Mouse (Mus musculus) limb, embryonic 14.5 days (tissue): ENCODE measurements around the gene Lpp. TPM values are rescaled to one million over a fixed set of nuclear protein-coding genes. Genes with fewer than 3 reads are reported as not detected.

Experiments used
- ATAC-seq: fragments of 200-750 bp; cut with Nextera tagmentation; 2 replicates; pipeline ENCODE4 v1.8.0; 2017; ENCODE audit warnings: low read depth, moderate number of reproducible peaks, moderate TSS enrichment; ENCODE audit not compliant: low FRiP score
- DNase-seq: peaks from one replicate; pipeline ENCODE4 v3.0.0-alpha.2; 2015; ENCODE audit warnings: low spot score
- H3K27ac ChIP-seq: fragments of 300-500 bp; sonication (generic); replicated peaks from 2 replicates; pipeline ENCODE4 v1.5.1; 2014; ENCODE audit warnings: low read depth, mild to moderate bottlenecking, low read length, moderate library complexity, mixed read lengths
- H3K27me3 ChIP-seq: fragments of 300-500 bp; sonication (generic); 2 replicates; pipeline ENCODE4 v1.6.1; 2014; ENCODE audit warnings: low read length, mixed read lengths; ENCODE audit not compliant: control insufficient read depth, insufficient read depth
- H3K36me3 ChIP-seq: fragments of 300-500 bp; sonication (generic); 2 replicates; pipeline ENCODE4 v1.6.1; 2014; ENCODE audit warnings: mild to moderate bottlenecking, low read length, moderate library complexity, mixed read lengths; ENCODE audit not compliant: control insufficient read depth, insufficient read depth
- H3K4me1 ChIP-seq: fragments of 300-500 bp; sonication (generic); 2 replicates; pipeline ENCODE4 v1.6.1; 2014; ENCODE audit warnings: antibody characterized with exemption, low read length, mixed read lengths; ENCODE audit not compliant: control insufficient read depth, insufficient read depth
- H3K4me2 ChIP-seq: fragments of 300-500 bp; sonication (generic); replicated peaks from 2 replicates; pipeline ENCODE4 v1.6.1; 2014; ENCODE audit warnings: low read depth, mild to moderate bottlenecking, low read length, moderate library complexity; ENCODE audit not compliant: severe bottlenecking
- H3K4me3 ChIP-seq: fragments of 300-500 bp; sonication (generic); replicated peaks from 2 replicates; pipeline ENCODE4 v1.5.1; 2014; ENCODE audit warnings: low read length
- H3K9ac ChIP-seq: fragments of 300-500 bp; sonication (generic); 2 replicates; pipeline ENCODE4 v1.6.1; 2014; ENCODE audit warnings: mild to moderate bottlenecking, low read depth, low read length, moderate library complexity; ENCODE audit not compliant: severe bottlenecking
- H3K9me3 ChIP-seq: fragments of 300-500 bp; sonication (generic); 2 replicates; pipeline ENCODE4 v1.6.1; 2016; ENCODE audit warnings: low read length; ENCODE audit not compliant: control insufficient read depth
- POLR2A ChIP-seq: fragments of 200-500 bp; IDR thresholded peaks from 2 replicates; pipeline ENCODE4 v1.8.0; 2012; ENCODE audit warnings: inconsistent platforms, mild to moderate bottlenecking, moderate library complexity, borderline replicate concordance; ENCODE audit not compliant: insufficient read depth, insufficient read length; ENCODE audit errors: extremely low read depth
- WGBS: fragments of 180-500 bp; shearing (Covaris S2); extraction: QIAGEN DNeasy Blood & Tissue Kit; methylation state at CpG from one replicate; pipeline ENCODE4 v1.1.7; 2014; 5-methylcytosine and 5-hydroxymethylcytosine counted together
- polyA plus RNA-seq, 2 experiments: library from polyadenylated mRNA; depleted of rRNA in 1 of 2; stranded (reverse) in 1 of 2; unstranded in 1 of 2; fragments of >200 nt; fragmentation: Nextera tagmentation in 1 of 2; extraction: Ambion mirVana in 1 of 2; gene quantifications; 2 replicates each; pipeline versions ENCODE4 v1.2.1 to v1.2.3; 2012 to 2014

Lpp gene
- polyA plus RNA-seq, 2 experiments, result 15.1 to 46.7 TPM

- no peak for TF ChIP-seq POLR2A
- WGBS, result 93% methylated on average over 2 of the region's 2 CpGs
- Histone ChIP-seq H3K4me2 (no peak overlapping the region), H3K27me3 (no peaks in the 10 kb centered on the region), H3K27ac (no peak overlapping the region), H3K4me3 (no peak overlapping the region), H3K36me3 (no peaks in the 10 kb centered on the region), H3K9me3 (no peaks in the 10 kb centered on the region), H3K9ac (no peak overlapping the region), H3K4me1 (peaks cover 8% of the 10 kb centered on the region)
- DNase-seq (no peak), ATAC-seq (no peak)
These were observed 342.4 kb downstream of the Lpp start for GRCm38 (mm10) chr16:24735754-24736153.

- no peak for TF ChIP-seq POLR2A
- no peak overlapping the region for H3K4me2 ChIP-seq
- H3K9ac ChIP-seq, result no peak overlapping the region
- whole genome bisulfite sequencing, result 34% methylated on average over 10 of the region's 10 CpGs
- H3K27ac ChIP-seq, result no peak overlapping the region
- H3K4me3 ChIP-seq, result no peak overlapping the region
- H3K36me3 ChIP-seq, result no peaks in the 10 kb centered on the region
- no peak for ATAC-seq
- no peaks in the 10 kb centered on the region for H3K27me3 ChIP-seq
- peaks cover 8% of the 10 kb centered on the region for H3K4me1 ChIP-seq
- no peak for DNase-seq
- H3K9me3 ChIP-seq, result no peaks in the 10 kb centered on the region
These were observed 344.2 kb downstream of the Lpp start for GRCm38 (mm10) chr16:24737362-24738057.

GRCm38 (mm10) chr16:24740714-24741113, 347.4 kb downstream of the Lpp start:
- no peak overlapping the region for H3K4me3 ChIP-seq
- no peak overlapping the region for H3K27ac ChIP-seq
- H3K27me3 ChIP-seq, result no peaks in the 10 kb centered on the region
- H3K9ac ChIP-seq, result no peak overlapping the region
- no peak for DNase-seq
- ATAC-seq, result no peak
- H3K4me2 ChIP-seq, result no peak overlapping the region
- H3K36me3 ChIP-seq, result no peaks in the 10 kb centered on the region
- TF ChIP-seq POLR2A, result no peak
- no peaks in the 10 kb centered on the region for H3K9me3 ChIP-seq
- 91% methylated on average over 4 of the region's 4 CpGs for WGBS
- H3K4me1 ChIP-seq, result peaks cover 8% of the 10 kb centered on the region

GRCm38 (mm10) chr16:24749816-24750215, 356.5 kb downstream of the Lpp start:
- ATAC-seq (no peak), DNase-seq (no peak)
- no peaks in the 10 kb centered on the region for H3K4me1 ChIP-seq
- no peaks in the 10 kb centered on the region for H3K36me3 ChIP-seq
- H3K9ac ChIP-seq, result no peak overlapping the region
- no peak overlapping the region for H3K27ac ChIP-seq
- no peak for TF ChIP-seq POLR2A
- H3K27me3 ChIP-seq, result no peaks in the 10 kb centered on the region
- H3K9me3 ChIP-seq, result no peaks in the 10 kb centered on the region
- H3K4me3 ChIP-seq, result no peak overlapping the region
- H3K4me2 ChIP-seq, result no peak overlapping the region

GRCm38 (mm10) chr16:24756141-24756540, 362.8 kb downstream of the Lpp start:
- Histone ChIP-seq H3K27ac (no peak overlapping the region), H3K9me3 (no peaks in the 10 kb centered on the region), H3K4me1 (no peaks in the 10 kb centered on the region), H3K9ac (no peak overlapping the region), H3K4me2 (no peak overlapping the region), H3K4me3 (no peak overlapping the region), H3K36me3 (no peaks in the 10 kb centered on the region), H3K27me3 (no peaks in the 10 kb centered on the region)
- no peak for ATAC-seq
- no peak for DNase-seq
- WGBS, result 85% methylated on average over 9 of the region's 9 CpGs
- no peak for TF ChIP-seq POLR2A
